Mouse (Mus musculus) regulatory T cell (primary cell): ENCODE data around the gene Tbc1d23.
"Not testable (repeated sequence)": the region's sequence is repeated elsewhere in the genome, so short reads cannot be mapped to it uniquely, and the experiment has no call there.

ENCODE experiments used
- in situ Hi-C: fragments of 300-600 bp; cut with MboI, MseI; formaldehyde crosslinking; loops from one replicate; pipeline ENCODE4 v1.15.1; 2025; ENCODE audit warnings: high pct_unique_total_duplicates

Tbc1d23 gene

DNA sequence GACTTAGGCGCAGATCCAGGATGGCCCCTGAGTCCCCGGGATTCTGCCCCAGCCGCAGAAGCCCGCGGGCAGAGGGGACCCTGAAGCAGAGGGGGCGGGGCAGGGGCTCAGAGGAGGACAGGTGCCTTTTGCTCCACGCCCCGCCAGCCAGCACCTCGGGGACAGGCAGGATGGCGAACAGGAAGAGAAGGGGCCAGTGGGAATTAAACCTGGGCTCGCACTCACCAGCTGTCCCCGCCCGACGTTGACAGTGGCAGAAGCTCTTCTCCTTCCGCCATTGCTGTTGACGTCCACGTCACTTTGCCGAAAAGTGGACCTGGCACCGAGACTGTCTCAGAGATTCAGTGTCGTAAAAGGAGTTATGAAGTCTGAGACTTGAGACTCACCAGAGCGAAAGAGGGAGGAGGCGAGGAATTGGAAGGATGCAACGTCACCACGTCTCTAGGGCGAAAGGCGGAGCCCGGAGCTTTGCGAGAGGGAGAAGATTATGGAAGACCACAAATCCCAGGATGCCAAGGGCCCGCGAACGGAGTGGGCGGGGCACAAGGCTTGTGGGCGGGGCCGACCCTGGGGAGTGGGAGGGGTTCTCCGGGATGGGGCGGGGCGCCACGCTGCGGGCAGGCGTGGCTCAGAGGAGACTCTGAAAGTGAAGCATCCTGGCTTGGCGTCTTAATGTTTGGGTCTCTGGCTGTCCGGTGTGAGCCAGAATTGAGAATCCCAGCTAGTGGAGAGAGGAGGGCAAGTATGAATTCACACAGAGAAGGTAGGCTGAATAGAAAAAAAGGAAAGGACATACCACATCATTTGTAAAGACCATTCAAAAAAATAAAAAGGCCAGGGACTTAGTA lies at the start of gene Tbc1d23:
Gene Tbc1d23 (minus strand): TSS at position 416 of the 848 bp plus-strand sequence.
- in situ Hi-C loops, result no loop called here

DNA sequence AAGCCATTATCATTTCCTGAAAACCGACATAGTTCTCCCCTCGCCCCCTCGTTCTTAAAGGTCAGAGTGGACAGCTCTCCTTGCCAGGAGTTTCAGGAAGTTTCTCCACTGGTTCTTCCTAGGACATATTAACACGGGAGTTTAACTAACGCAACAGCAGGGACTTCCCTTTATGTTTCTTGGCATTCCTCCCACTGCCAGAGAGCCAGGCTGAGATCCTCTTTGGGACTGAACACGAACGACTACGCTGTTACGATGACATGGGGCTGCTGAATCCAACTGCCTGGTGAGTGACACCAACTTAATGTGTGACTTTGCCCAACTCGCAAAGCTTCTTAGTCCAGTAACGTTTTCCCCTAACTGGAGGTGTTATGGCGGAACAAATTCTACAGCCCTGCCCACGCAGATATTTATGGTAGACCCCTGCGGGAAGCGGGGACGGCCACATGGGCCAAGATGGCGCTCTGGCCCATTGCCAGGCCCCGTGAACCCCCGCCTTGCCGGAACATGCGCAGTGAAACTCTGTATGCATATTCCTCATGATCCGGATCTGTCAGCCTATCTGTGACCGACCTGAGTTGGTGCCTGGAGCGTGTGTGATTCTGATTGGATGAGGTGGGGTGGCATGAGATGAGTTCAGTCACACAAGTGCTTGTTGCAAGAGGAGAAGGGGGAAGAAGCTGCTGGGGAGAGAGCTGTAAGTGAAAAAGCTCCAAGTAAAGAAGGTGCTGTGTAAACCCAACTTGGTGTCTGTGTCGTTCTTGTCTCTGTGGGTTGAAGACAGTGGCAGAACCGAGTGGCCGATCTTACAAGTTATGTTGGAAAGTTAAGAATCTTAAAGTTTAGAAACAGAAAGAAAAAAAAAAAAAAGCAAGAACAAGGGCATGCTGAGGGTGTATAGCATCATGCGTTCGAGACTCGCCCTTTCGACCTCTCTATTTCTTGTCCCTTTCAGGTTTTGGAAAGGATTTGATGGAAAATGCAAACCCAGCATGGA lies 49.2 kb upstream of the Tbc1d23 start:
- in situ Hi-C loops, result no loop called here

GRCm38 (mm10) chr16:57278976-57279626 lies 47.8 kb upstream of the Tbc1d23 start:
- in situ Hi-C loops, result no loop called here

GRCm38 (mm10) chr16:57269751-57270150 lies 38.4 kb upstream of the Tbc1d23 start:
- in situ Hi-C loops, result no loop called here

GRCm38 (mm10) chr16:57268058-57268841 lies 36.9 kb upstream of the Tbc1d23 start:
- in situ Hi-C loops, result no loop called here

- in situ Hi-C loops, result no loop called here
Measured at GRCm38 (mm10) chr16:57267068-57267467, 35.8 kb upstream of the Tbc1d23 start.

- in situ Hi-C loops, result no loop called here
Measured at GRCm38 (mm10) chr16:57260152-57260551, 28.8 kb upstream of the Tbc1d23 start.

DNA sequence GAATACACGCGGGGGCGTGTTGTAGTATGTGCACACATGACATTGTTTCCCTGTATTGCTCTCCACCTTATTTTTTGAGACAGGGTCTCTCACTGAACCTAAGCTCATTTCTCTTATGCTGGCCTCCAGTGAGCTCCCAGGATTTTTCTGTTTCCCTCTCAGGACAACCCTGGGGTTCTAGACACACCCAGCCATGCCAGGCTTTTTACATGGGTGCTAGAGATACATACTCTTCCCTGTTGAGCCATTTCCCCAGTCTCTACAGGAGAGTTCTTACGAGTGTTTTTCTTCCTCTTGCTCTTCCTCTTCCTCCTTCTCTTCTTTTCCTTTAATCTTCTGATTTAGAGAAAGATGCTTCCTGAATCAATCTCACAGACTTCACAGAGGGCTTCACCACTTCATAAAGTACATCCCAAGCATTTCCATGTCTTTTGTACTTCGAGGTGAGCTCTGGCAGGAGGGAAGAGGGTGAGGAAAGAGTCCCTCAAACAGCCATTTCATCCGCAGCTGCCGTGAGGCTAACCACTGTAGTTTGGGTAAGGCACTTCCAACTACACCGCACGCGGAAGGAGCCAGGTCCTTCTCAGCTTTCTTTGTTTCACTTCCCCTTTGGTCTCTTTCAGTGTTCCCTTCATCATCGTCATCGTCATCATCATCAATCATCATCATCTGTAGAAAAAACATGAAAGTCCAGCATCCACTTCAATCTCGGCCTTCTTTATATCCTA lies 28.2 kb upstream of the Tbc1d23 start:
- in situ Hi-C loops, result loop anchor here (10.0 kb wide), 1 partner anchor 1035 kb away; no protein-coding TSS in a partner anchor

DNA sequence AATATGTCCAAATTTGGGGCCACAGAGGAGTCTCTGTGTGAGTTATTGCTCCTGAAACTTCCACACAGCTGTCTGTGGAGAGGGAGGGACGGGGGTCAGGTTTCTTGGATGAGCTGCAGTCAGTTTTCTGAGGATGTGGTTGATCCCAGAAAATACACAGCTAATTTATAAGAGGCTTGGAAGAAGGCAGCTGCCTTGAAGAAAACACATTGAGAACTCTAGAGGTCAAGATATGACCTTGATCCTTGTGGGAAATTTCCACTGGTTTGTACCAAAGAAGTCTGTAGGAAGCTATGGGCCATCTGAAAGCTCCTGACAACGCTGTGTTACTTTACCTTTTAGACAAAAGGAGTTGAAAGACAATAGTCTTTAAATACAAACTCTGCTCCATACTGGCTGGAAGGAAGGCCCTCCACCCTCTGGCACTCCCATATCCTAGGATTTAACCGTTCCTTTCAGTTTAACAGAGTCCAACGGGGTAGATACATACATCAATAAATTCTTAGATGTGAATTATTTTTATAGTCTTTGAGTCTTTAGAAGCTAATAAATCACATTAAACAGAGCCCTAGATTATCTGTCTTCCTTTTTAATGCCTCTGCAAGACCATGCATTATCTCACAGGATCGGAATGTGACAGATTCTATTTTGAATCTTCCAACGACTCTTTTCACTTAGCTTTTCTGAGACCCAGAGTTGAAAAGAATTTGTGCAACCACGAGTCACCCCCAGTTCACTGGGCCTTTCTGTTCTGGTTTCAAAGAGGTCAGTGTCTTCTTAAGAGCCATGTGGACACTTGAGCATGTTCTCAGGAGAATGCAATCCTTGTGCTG lies 20.5 kb upstream of the Tbc1d23 start:
- in situ Hi-C loops, result loop anchor here (5.0 to 10.0 kb wide), 2 partner anchors 35 to 1043 kb away; no protein-coding TSS in a partner anchor

DNA sequence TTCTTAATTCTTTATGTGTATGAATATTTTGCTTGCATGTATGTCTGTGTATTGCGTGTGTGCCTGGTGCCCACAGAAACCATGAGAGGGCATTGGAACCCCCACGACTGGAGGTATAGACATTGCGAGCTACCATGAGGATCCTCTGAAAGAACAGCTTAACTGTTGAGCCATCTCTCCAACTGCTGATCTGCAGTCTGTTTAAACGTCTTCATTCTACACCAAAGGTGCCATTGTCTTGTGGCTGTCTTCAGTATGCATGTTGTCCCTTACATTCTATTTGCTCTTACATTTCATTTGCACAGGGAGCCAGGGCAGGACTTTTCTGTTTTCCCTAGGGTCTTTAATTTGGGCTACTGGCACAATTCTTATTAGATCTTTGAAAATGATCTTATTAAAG lies 19.7 kb upstream of the Tbc1d23 start:
- in situ Hi-C loops, result loop anchor here (5.0 to 10.0 kb wide), 2 partner anchors 36 to 1044 kb away; no protein-coding TSS in a partner anchor

- in situ Hi-C loops, result loop anchor here (5.0 kb wide), 2 partner anchors 150 to 360 kb away; partner anchors contain the start of gene Cmss1
Measured at GRCm38 (mm10) chr16:57247464-57247863, 16.2 kb upstream of the Tbc1d23 start.

DNA sequence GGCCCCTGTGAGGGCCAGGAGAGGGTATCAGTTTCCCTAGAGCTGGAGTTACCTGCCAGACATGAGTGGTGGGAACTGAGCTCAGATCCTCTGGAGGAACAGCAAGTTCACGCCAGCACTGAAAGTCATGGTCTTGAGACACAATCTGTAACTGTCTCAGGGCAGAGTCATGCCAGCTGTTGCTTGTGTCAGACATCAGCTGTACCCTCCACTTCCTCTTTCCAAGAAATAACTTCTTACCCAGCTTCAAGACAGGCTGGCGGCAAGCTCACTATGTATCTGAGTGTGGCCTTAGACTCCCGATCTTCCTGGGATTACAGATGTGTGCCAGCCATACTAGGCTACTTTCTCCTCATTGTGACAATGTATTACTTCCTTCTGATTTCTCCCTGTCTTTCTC lies 15.3 kb upstream of the Tbc1d23 start:
- in situ Hi-C loops, result loop anchor here (5.0 kb wide), 2 partner anchors 151 to 361 kb away; partner anchors contain the start of gene Cmss1

DNA sequence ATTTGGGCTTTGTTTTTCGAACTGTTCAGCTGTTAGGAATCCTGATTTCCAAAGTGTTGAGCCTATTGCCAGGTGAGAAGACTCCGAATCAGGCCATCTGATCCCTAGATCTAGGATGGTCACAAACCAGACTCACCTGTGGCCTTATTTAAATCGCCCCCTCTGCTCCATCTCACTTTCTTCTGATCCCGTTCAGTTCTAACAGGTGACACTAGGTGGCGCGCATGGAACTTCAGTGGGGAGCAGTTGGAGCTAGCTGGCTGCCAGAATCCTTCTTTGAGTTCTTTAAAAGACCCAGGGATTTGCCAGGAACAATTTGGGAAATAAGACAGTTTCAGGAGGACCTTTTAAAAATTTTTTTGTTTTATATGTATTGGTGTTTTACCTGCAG lies 12.5 kb upstream of the Tbc1d23 start:
- in situ Hi-C loops, result no loop called here

DNA sequence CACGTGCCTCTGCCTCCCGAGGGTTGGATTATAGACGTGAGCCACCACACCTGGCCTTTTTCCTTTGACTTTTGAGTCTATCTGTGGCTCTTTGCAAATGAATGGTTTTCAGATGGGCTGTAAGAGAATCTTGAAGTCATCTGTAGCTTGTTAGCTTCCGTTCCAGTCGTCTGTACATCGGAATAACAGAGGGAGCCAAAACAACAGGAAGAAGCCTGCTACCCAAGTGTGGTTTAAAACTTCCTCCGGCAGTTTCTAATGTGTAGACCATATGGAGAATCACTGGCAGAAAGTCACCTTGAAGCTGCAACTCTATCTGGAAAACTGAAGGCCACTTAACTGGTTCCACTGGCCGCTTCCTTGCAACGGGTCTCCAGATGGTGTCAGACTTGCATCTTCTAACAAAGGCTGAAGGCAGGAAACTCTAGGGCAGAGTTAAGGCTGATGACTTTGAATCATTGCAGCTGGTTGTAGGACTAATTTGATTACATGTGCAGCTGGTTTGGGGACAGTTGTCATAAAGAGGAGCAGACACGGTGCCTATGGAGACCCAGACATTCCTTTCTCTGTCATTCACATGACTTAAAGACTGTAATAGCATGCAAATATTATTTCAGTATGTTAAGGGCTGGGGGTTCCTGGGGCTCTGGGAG lies 12.0 kb upstream of the Tbc1d23 start:
- in situ Hi-C loops, result no loop called here

DNA sequence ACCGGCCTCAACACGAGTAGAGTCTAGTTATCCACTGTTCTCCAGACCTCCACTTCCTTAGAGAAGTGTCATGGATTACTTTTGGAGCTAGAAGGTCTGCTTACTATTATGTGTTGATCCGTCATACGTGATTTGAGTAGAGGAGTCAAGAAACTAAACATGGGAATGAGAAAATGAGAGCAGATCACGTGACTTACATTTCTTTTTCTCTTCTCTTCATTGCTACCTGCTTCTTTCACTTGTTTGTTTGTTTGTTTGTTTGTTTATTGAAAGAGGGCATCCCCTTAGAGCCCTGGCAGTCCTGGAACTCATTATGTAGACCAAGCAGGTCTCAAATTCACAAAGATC lies 11.5 kb upstream of the Tbc1d23 start:
- in situ Hi-C loops, result no loop called here

GRCm38 (mm10) chr16:57235871-57236510 lies 4.7 kb upstream of the Tbc1d23 start:
- in situ Hi-C loops, result no loop called here

DNA sequence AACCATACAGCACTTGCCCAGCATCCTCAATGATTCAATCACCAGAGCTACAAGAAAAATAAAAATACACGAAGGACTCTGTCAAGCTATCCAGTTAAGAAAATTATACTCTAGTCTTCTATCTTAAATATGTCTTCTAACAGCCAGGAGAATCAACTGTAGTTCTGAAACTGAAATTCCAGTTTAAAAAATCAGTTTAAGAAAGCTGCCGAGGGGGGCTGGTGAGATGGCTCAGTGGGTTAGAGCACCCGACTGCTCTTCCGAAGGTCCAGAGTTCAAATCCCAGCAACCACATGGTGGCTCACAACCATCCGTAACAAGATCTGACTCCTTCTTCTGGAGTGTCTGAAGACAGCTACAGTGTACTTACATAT lies 620 bp upstream of the Tbc1d23 start:
- in situ Hi-C loops, result not testable (repeated sequence)

DNA sequence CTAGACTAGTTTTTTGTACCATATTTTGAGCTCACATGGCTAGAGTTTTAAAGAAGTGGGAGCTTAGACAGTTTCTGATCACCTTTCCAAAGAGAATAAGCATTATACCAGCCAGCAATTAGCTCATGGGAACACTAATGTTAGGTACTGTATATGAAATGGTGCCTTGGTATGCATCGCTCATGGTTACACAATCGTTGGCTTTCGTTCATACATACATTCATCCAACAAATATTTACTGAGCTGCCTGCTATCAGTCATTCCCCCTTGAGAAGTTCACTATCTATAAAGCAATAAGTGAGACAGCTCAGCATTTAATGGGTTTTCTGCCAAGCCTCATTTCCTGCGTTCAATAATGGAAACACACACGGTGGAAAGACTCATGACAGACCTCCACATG lies 4.9 kb downstream of the Tbc1d23 start:
- in situ Hi-C loops, result no loop called here
